Mouse (Mus musculus) midbrain, postnatal 0 days (tissue): ENCODE data around the gene Abhd16a. TPM values are rescaled to one million over a fixed set of nuclear protein-coding genes. Genes with fewer than 3 reads are reported as not detected.

Source experiments
- ATAC-seq: fragments of 200-750 bp; cut with Nextera tagmentation; 2 replicates; pipeline ENCODE4 v1.8.0; 2017; ENCODE audit warnings: moderate number of reproducible peaks, mild to moderate bottlenecking, moderate TSS enrichment, moderate library complexity; ENCODE audit not compliant: low FRiP score
- DNase-seq: peaks from one replicate; pipeline ENCODE4 v3.0.0-alpha.2; 2015; ENCODE audit warnings: low spot score
- H3K27ac ChIP-seq: fragments of 300-500 bp; sonication (generic); 2 replicates; pipeline ENCODE4 v1.5.1; 2014; ENCODE audit warnings: low read depth, mild to moderate bottlenecking, low read length, mixed read lengths
- H3K27me3 ChIP-seq: fragments of 300-500 bp; sonication (generic); 2 replicates; pipeline ENCODE4 v1.6.1; 2014; ENCODE audit warnings: low read length, control low read depth, mixed read lengths; ENCODE audit not compliant: insufficient read depth
- H3K36me3 ChIP-seq: fragments of 300-500 bp; sonication (generic); 2 replicates; pipeline ENCODE4 v1.6.1; 2014; ENCODE audit warnings: low read length, control low read depth, mixed read lengths; ENCODE audit not compliant: insufficient read depth
- H3K4me1 ChIP-seq: fragments of 300-500 bp; sonication (generic); 2 replicates; pipeline ENCODE4 v1.6.1; 2014; ENCODE audit warnings: mild to moderate bottlenecking, control low read depth, antibody characterized with exemption, low read length, mixed read lengths; ENCODE audit not compliant: insufficient read depth
- H3K4me2 ChIP-seq: fragments of 300-500 bp; sonication (generic); 2 replicates; pipeline ENCODE4 v1.6.1; 2014; ENCODE audit warnings: low read depth, mild to moderate bottlenecking, low read length, mixed read lengths; ENCODE audit not compliant: poor library complexity, severe bottlenecking
- H3K4me3 ChIP-seq: fragments of 300-500 bp; sonication (generic); 2 replicates; pipeline ENCODE4 v1.5.1; 2014; ENCODE audit warnings: low read depth, mild to moderate bottlenecking, low read length, moderate library complexity
- H3K9ac ChIP-seq: fragments of 300-500 bp; sonication (generic); replicated peaks from 2 replicates; pipeline ENCODE4 v1.6.1; 2014; ENCODE audit warnings: mild to moderate bottlenecking, low read length, moderate library complexity, mixed read lengths; ENCODE audit not compliant: poor library complexity, severe bottlenecking
- H3K9me3 ChIP-seq: fragments of 300-500 bp; sonication (generic); 2 replicates; pipeline ENCODE4 v1.6.1; 2016; ENCODE audit warnings: low read length, control low read depth
- CTCF ChIP-seq: IDR thresholded peaks from 2 replicates; pipeline ENCODE4 v1.5.1; 2016; ENCODE audit warnings: antibody characterized with exemption, mild to moderate bottlenecking
- WGBS: fragments of 180-500 bp; shearing (Covaris S2); extraction: QIAGEN DNeasy Blood & Tissue Kit; methylation state at CpG from one replicate; pipeline ENCODE4 v1.1.7; 2014; 5-methylcytosine and 5-hydroxymethylcytosine counted together
- polyA plus RNA-seq: library from polyadenylated mRNA; unstranded; fragments of >200 nt; fragmentation: Nextera tagmentation; extraction: Ambion mirVana; gene quantifications from 2 replicates; pipeline ENCODE4 v1.2.1, GENCODE M21; 2015
- total RNA-seq: library from RNA; depleted of rRNA; stranded (reverse); fragments of >200 nt; gene quantifications from 2 replicates; pipeline ENCODE4 v1.2.3, GENCODE M21; 2014

The Abhd16a gene
- total and polyA plus RNA-seq, 2 experiments from 2014 or later = 98.9 to 122 TPM

- WGBS = 86% methylated on average over 15 of the region's 15 CpGs
- Histone ChIP-seq H3K27ac (no peak within 1 kb of the TSS), H3K4me2 (no peak within 1 kb of the TSS), H3K9ac (no peak within 1 kb of the TSS), H3K27me3 (no peaks in the 10 kb centered on the region), H3K4me3 (no peak within 1 kb of the TSS), H3K4me1 (peaks cover 12% of the 10 kb centered on the region), H3K36me3 (0 out of 2 replicates have a peak, but pooled peaks cover 7% of the 10 kb centered on the region), H3K9me3 (no peaks in the 10 kb centered on the region)
- no peak for TF ChIP-seq CTCF
- DNase-seq (no peak), ATAC-seq (no peak)
Observed at GRCm38 (mm10) chr17:35131500-35132173, 42.6 kb downstream of the Abhd16a start, which contains the start of gene Apom. Gene Apom (minus strand): TSS chr17:35132050.

- 78% methylated on average over 3 of the region's 3 CpGs for WGBS
- TF ChIP-seq CTCF = no peak
- H3K36me3 ChIP-seq = 0 out of 2 replicates have a peak, but pooled peaks cover 7% of the 10 kb centered on the region
- no peak overlapping the region for H3K27ac ChIP-seq
- no peaks in the 10 kb centered on the region for H3K27me3 ChIP-seq
- peaks cover 6% of the 10 kb centered on the region for H3K4me1 ChIP-seq
- H3K4me2 ChIP-seq = no peak overlapping the region
- DNase-seq = no peak
- ATAC-seq = no peak
- no peak overlapping the region for H3K9ac ChIP-seq
- no peaks in the 10 kb centered on the region for H3K9me3 ChIP-seq
- H3K4me3 ChIP-seq = no peak overlapping the region
Observed at GRCm38 (mm10) chr17:35132174-35132560, 43.1 kb downstream of the Abhd16a start.

GRCm38 (mm10) chr17:35133517-35133916 lies 44.5 kb downstream of the Abhd16a start:
- ATAC-seq = no peak
- no peak overlapping the region for H3K4me3 ChIP-seq
- H3K4me2 ChIP-seq = no peak overlapping the region
- no peak for TF ChIP-seq CTCF
- H3K4me1 ChIP-seq = no peaks in the 10 kb centered on the region
- 87% methylated on average over 7 of the region's 7 CpGs for WGBS
- no peak for DNase-seq
- no peak overlapping the region for H3K27ac ChIP-seq
- no peaks in the 10 kb centered on the region for H3K27me3 ChIP-seq
- H3K9ac ChIP-seq = no peak overlapping the region
- H3K9me3 ChIP-seq = no peaks in the 10 kb centered on the region
- H3K36me3 ChIP-seq = peaks cover 10% of the 10 kb centered on the region

- peak; percentile 96 for DNase-seq
- ATAC-seq = peak; percentile 94
- Histone ChIP-seq H3K27me3 (no peaks in the 10 kb centered on the region), H3K4me3 (peak within 1 kb of the TSS; percentile 63), H3K9ac (peak within 1 kb of the TSS; percentile 64), H3K27ac (peak within 1 kb of the TSS; percentile 96), H3K9me3 (no peaks in the 10 kb centered on the region), H3K36me3 (peaks cover 21% of the 10 kb centered on the region), H3K4me2 (peak within 1 kb of the TSS; percentile 79), H3K4me1 (no peaks in the 10 kb centered on the region)
- 1% methylated on average over 66 of the region's 66 CpGs for WGBS
- TF ChIP-seq CTCF = peak; percentile 17
Observed at GRCm38 (mm10) chr17:35134801-35135590, 45.9 kb downstream of the Abhd16a start, which contains the start of gene Bag6. Gene Bag6 (plus strand): TSS chr17:35135178.

- DNase-seq = peak; percentile 82
- WGBS = under 1% methylated on average over 34 of the region's 43 CpGs
- ATAC-seq = peak; percentile 80
Observed at GRCm38 (mm10) chr17:35135591-35136320, 46.7 kb downstream of the Abhd16a start.

More at GRCm38 (mm10) chr17:35135591-35136320, 46.7 kb downstream of the Abhd16a start:
- no peaks in the 10 kb centered on the region for H3K9me3 ChIP-seq
- no peaks in the 10 kb centered on the region for H3K27me3 ChIP-seq
- peak overlapping the region; percentile 64 for H3K9ac ChIP-seq
- H3K36me3 ChIP-seq = peaks cover 24% of the 10 kb centered on the region
- no peak for TF ChIP-seq CTCF
- H3K4me2 ChIP-seq = peak overlapping the region; percentile 79
- no peaks in the 10 kb centered on the region for H3K4me1 ChIP-seq
- H3K27ac ChIP-seq = peak overlapping the region; percentile 96
- peak overlapping the region; percentile 63 for H3K4me3 ChIP-seq
